Mouse (Mus musculus): ENCODE measurements around the gene Gm10228. TPM values are rescaled to one million over a fixed set of nuclear protein-coding genes. Genes with fewer than 3 reads are reported as not detected.

Gene Gm10228
- polyA plus RNA-seq, 1 experiment from 2014 or later = not detected

Other genes with a start within 250 kb of the Gm10228 start
- gene Gm20741, start 229.3 kb downstream of the Gm10228 start, polyA plus RNA-seq (2014; fragmentation: Nextera tagmentation; extraction: Ambion mirVana) = not detected in 2 replicates
- not detected in 2 replicates for gene Krtap15, start 221.3 kb downstream of the Gm10228 start, polyA plus RNA-seq (2014; fragmentation: Nextera tagmentation; extraction: Ambion mirVana)
- not detected in 2 replicates for gene Krtap14, start 215.3 kb downstream of the Gm10228 start, polyA plus RNA-seq (2014; fragmentation: Nextera tagmentation; extraction: Ambion mirVana)
- gene Krtap19-1, start 172.1 kb downstream of the Gm10228 start, polyA plus RNA-seq (2014; fragmentation: Nextera tagmentation; extraction: Ambion mirVana) = not detected in 2 replicates
- not detected in 2 replicates for gene Krtap19-2, start 167.2 kb downstream of the Gm10228 start, polyA plus RNA-seq (2014; fragmentation: Nextera tagmentation; extraction: Ambion mirVana)
- gene Krtap19-3, start 163.4 kb downstream of the Gm10228 start, polyA plus RNA-seq (2014; fragmentation: Nextera tagmentation; extraction: Ambion mirVana) = not detected in 2 replicates
- gene Krtap19-4, start 156.4 kb downstream of the Gm10228 start, polyA plus RNA-seq (2014; fragmentation: Nextera tagmentation; extraction: Ambion mirVana) = not detected in 2 replicates
- gene Krtap19-5, start 145.0 kb downstream of the Gm10228 start, polyA plus RNA-seq (2014; fragmentation: Nextera tagmentation; extraction: Ambion mirVana) = not detected in 2 replicates
- gene Krtap19-9b, start 109.2 kb downstream of the Gm10228 start, polyA plus RNA-seq (2014; fragmentation: Nextera tagmentation; extraction: Ambion mirVana) = not detected in 2 replicates
- not detected in 2 replicates for gene Krtap16-3, start 78.6 kb downstream of the Gm10228 start, polyA plus RNA-seq (2014; fragmentation: Nextera tagmentation; extraction: Ambion mirVana)
- gene Krtap22-2, start 30.7 kb downstream of the Gm10228 start, polyA plus RNA-seq (2014; fragmentation: Nextera tagmentation; extraction: Ambion mirVana) = not detected in 2 replicates
- not detected in 2 replicates for gene Gm10229, start 26.2 kb downstream of the Gm10228 start, polyA plus RNA-seq (2014; fragmentation: Nextera tagmentation; extraction: Ambion mirVana)
- gene Krtap6-1, start 9.8 kb downstream of the Gm10228 start, polyA plus RNA-seq (2014; fragmentation: Nextera tagmentation; extraction: Ambion mirVana) = not detected in 2 replicates
- not detected in 2 replicates for gene Krtap6-5, start 6.4 kb upstream of the Gm10228 start, polyA plus RNA-seq (2014; fragmentation: Nextera tagmentation; extraction: Ambion mirVana)
- gene 1110025L11Rik, start 22.5 kb upstream of the Gm10228 start, polyA plus RNA-seq (2014; fragmentation: Nextera tagmentation; extraction: Ambion mirVana) = not detected in 2 replicates
- gene Krtap6-3, start 42.5 kb upstream of the Gm10228 start, polyA plus RNA-seq (2014; fragmentation: Nextera tagmentation; extraction: Ambion mirVana) = not detected in 2 replicates
- gene Gm6358, start 99.4 kb upstream of the Gm10228 start, polyA plus RNA-seq (2014; fragmentation: Nextera tagmentation; extraction: Ambion mirVana) = not detected in 2 replicates
- not detected in 2 replicates for gene Gm10061, start 109.6 kb upstream of the Gm10228 start, polyA plus RNA-seq (2014; fragmentation: Nextera tagmentation; extraction: Ambion mirVana)
- gene Gm9789, start 116.5 kb upstream of the Gm10228 start, polyA plus RNA-seq (2014; fragmentation: Nextera tagmentation; extraction: Ambion mirVana) = not detected in 2 replicates
- gene Gm7735, start 128.0 kb upstream of the Gm10228 start, polyA plus RNA-seq (2014; fragmentation: Nextera tagmentation; extraction: Ambion mirVana) = not detected in 2 replicates
- gene 1110057P08Rik, start 133.3 kb upstream of the Gm10228 start, polyA plus RNA-seq (2014; fragmentation: Nextera tagmentation; extraction: Ambion mirVana) = not detected in 2 replicates
- not detected in 2 replicates for gene Krtap20-2, start 164.4 kb upstream of the Gm10228 start, polyA plus RNA-seq (2014; fragmentation: Nextera tagmentation; extraction: Ambion mirVana)